Mouse (Mus musculus): ENCODE results near the gene Emp3.
"Not testable (repeated sequence)": the region's sequence is repeated elsewhere in the genome, so short reads cannot be mapped to it uniquely, and the experiment has no call there.

Emp3 gene

DNA sequence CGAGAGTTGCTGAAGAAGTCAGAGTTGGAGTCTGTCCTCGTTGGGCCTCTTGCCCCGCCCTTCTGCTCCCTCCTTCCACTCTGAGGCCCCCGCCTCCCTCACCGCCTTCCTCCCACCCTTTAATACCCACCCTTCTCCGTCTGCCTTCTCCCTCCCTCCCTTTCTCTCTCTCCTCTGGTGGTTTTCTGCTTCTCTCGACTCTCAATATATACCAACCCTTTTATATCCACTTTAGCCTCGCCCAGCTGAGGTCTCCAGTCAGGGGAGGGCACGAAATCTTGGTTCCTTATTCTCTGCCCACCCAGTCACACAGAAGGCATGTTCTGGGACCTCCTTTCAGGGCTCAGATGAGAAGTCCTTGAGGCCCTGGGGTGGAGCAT is at the start of gene Emp3:
Gene Emp3 (minus strand): TSS at position 163 of the 380 bp plus-strand sequence.
- peak; percentile 88 for DNase-seq (ENCODE audit: extremely low read depth, low read depth)

- peak; percentile 67 for DNase-seq (ENCODE audit: extremely low read depth, low read depth)
Observed at GRCm38 (mm10) chr7:45956611-45957010, 35.4 kb upstream of the Emp3 start.

GRCm38 (mm10) chr7:45949061-45949460 is 27.9 kb upstream of the Emp3 start:
- DNase-seq (ENCODE audit: extremely low read depth, low read depth), result no peak

GRCm38 (mm10) chr7:45943280-45943679 is 22.1 kb upstream of the Emp3 start:
- DNase-seq (ENCODE audit: extremely low read depth, low read depth), result not testable (repeated sequence)

- no peak for DNase-seq (ENCODE audit: extremely low read depth, low read depth)
Observed at GRCm38 (mm10) chr7:45941986-45942385, 20.8 kb upstream of the Emp3 start.

DNA sequence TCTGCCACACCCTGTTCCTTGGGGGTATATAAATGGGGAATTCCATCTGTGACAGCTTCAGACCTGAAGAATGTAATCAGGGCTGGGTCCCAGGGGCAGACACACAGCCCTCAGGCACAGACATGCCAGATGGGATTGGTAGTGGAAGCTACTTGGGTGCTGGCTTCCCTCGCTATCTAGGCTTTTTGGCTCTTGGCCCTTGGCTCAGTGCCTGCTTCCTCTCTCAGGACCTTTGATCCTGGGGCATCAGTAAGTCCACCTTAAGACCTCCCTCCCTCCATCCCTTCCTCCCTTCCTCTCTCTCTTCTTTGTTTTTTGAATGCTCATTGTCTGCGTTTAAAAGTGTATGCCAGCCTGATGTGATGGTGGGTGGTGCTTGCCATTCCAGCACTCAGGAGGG is 18.6 kb upstream of the Emp3 start:
- DNase-seq (ENCODE audit: extremely low read depth, low read depth), result no peak

GRCm38 (mm10) chr7:45935114-45935513 is 13.9 kb upstream of the Emp3 start:
- DNase-seq (ENCODE audit: extremely low read depth, low read depth), result peak; percentile 33

GRCm38 (mm10) chr7:45933766-45934165 is 12.6 kb upstream of the Emp3 start:
- DNase-seq (ENCODE audit: extremely low read depth, low read depth), result not testable (repeated sequence)

DNA sequence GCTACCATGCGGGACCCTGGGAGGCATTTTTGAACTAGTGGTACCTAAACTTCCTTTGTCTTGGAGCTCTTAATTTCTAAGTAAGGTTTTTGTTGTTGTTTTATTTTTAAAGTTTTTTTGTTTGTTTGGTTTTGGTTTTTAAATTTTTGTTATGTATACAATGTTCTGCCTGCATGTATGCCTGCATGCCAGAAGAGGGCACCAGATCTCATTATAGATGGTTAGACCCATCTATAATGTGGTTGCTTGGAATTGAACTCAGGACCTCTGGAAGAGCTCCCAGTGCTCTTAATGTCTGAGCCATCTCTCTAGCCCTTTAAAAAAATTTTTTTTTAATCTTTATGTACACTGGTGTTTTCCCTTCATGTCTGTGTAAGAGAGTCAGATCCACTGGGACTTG is 8.5 kb upstream of the Emp3 start:
- DNase-seq (ENCODE audit: extremely low read depth, low read depth), result no peak

DNA sequence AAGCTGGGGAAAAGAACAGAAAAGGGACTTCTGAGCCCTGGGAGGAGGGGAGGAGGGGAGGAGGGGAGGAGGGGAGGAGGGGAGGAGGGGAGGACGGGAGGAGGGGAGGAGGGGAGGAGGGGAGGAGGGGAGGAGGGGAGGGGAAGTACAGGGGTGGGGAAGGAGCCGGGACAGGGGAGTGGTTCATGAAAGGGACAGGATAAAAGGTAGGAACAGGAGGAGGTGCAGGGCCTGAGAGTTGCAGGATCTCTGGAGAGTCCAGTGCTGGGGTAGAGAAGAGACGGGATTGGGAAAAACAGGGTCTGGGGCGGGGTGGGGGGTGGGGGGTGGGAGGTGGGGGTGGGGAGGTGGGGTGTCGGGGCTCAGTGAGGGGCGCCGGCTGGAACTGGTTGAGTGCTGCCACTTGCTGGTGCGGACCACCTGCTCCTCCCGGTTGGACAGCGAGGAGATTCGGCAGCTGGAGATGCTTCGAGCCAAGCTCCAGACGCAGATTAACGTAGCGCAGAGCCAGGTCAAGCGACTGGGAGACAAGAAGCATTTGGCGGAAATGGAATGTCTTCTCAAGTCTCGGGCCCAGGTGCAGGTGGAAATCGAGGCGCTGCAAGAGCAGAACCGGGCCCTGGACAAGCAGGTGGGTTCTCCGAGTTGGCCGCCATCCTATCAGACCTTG is 7.6 kb upstream of the Emp3 start:
- no peak for DNase-seq (ENCODE audit: extremely low read depth, low read depth)

- DNase-seq (ENCODE audit: extremely low read depth, low read depth), result no peak
Observed at GRCm38 (mm10) chr7:45924429-45924816, 3.2 kb upstream of the Emp3 start.

- no peak for DNase-seq (ENCODE audit: extremely low read depth, low read depth)
Observed at GRCm38 (mm10) chr7:45923762-45924428, 2.7 kb upstream of the Emp3 start, which contains the start of gene Ccdc114. Ccdc114 (plus strand) TSS chr7:45924072.

- peak; percentile 96 for DNase-seq (ENCODE audit: extremely low read depth, low read depth)
Observed at GRCm38 (mm10) chr7:45922928-45923761, 1.9 kb upstream of the Emp3 start.

GRCm38 (mm10) chr7:45921950-45922600 is 871 bp upstream of the Emp3 start:
- no peak for DNase-seq (ENCODE audit: extremely low read depth, low read depth)

DNA sequence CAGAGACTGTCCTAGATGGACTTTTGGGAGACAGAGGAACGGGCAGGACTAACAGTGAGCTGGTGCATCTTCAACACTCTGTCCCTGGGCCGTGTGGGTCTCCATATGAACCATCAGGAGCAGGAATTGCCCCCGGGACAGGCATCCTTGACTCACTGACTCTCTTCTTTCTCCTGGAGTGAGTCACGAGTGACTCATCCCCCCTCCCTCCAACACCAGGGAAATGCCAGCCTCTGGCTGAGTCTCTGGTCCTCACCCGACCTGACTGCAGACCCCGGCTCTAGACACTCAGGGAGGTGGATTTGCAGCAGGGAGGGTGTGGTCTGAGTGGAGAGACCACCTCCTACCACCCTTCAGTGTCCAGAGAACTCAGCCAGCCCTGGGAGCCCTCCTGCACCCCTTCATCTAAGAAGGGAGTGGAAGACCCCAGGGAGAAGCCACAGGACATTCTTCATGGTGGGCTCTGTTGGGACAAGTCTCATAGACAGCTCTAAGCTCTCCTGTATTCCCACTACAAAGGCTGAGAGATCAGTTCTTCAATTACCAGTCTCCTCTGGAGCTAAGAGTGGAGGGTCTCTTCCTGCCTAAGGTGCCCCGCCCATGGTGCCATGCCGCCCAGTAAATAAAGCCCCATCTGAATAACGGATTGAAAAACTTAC is 492 bp downstream of the Emp3 start:
- no peak for DNase-seq (ENCODE audit: extremely low read depth, low read depth)

DNA sequence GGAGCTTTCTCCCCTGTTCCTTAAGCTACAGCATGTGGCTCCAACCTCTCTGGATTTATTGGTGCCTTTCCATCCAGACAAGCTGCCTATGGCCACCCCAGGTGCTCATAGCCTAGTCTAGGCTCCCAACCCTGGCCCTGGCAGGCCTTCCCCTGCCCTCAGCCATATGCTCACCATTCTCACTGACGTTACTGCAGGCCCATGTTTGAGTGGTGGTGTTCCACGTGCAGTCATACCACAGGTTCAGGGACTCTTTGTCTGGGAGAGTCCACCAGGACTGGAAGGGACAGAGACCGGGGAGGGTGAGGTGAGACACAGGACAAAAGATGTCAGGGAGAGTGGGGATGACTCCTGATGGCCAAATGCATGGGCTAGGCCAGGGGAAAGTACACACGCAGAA is 1.4 kb downstream of the Emp3 start:
- no peak for DNase-seq (ENCODE audit: extremely low read depth, low read depth)

- DNase-seq (ENCODE audit: extremely low read depth, low read depth), result no peak
Observed at GRCm38 (mm10) chr7:45919083-45919671, 2.0 kb downstream of the Emp3 start.

GRCm38 (mm10) chr7:45917926-45918325 is 3.3 kb downstream of the Emp3 start:
- DNase-seq (ENCODE audit: extremely low read depth, low read depth), result no peak

DNA sequence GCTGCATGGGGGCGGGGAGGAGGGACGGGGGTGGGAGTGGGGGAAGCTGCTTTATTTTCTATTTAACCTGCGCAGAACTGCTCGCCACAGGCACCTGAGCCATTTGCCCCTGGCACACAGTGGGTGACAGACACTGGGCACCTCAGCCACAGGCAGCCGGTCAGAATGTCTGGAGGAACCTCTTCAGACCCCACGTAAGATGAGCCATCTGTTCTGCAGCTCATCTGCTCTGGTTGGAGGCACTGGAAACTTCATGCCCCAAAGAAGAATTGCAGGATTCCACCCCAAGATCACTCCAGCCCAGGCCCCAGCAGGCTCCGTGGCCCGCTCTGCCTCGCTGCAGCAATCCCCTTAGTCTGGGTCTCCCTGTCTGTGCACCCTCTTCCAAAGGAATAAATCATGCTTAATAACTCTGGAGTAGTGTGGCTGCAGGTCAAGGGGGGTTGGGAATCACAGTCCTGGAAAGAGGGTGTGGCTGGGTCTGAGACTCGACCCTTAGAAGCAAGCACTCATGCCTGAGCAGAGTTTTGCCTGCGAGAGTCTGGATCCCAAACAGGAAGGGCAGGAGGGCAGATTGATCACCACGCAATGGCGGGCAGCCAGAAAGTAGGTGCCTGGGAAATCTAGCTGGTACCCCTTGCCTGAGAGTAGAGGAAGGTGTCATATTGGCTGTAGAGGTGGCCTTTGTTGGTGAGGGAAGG is 4.0 kb downstream of the Emp3 start:
- DNase-seq (ENCODE audit: extremely low read depth, low read depth), result no peak

All from MEL-GATA-1-ER (cell line).